Mouse (Mus musculus) CH12.LX (cell line): ENCODE results near the gene Wdfy2. TPM values are rescaled to one million over a fixed set of nuclear protein-coding genes. Genes with fewer than 3 reads are reported as not detected.

Source experiments
- DNase-seq: peaks from one replicate; pipeline ENCODE4 v3.0.0-alpha.2; 2013; ENCODE audit errors: extremely low read depth
- H3K27ac ChIP-seq: 2 replicates; pipeline ENCODE4 v1.5.1; 2012; ENCODE audit warnings: low read depth, mild to moderate bottlenecking, control low read depth, moderate library complexity; ENCODE audit not compliant: insufficient read depth
- H3K27me3 ChIP-seq: replicated peaks from 2 replicates; pipeline ENCODE3; 2012; ENCODE audit warnings: inconsistent platforms
- H3K36me3 ChIP-seq, 2 experiments: replicated peaks in 1 of 2; 2 replicates each; pipeline versions ENCODE3 to v1.6.1; 2012; ENCODE audit warnings: inconsistent platforms in 1 of 2, low read length in 1 of 2, mild to moderate bottlenecking in 1 of 2, mixed read lengths in 1 of 2, moderate library complexity in 1 of 2; ENCODE audit not compliant: control insufficient read depth in 1 of 2, insufficient read depth in 1 of 2
- H3K4me1 ChIP-seq, 2 experiments: 2 replicates each; pipeline ENCODE4 v1.6.1; 2012; ENCODE audit warnings: inconsistent platforms in 1 of 2, moderate library complexity in 1 of 2; ENCODE audit not compliant: insufficient read depth in 2 of 2, control insufficient read depth in 1 of 2
- H3K4me2 ChIP-seq: 2 replicates; pipeline ENCODE4 v1.6.1; 2012; ENCODE audit warnings: low read depth, mild to moderate bottlenecking, control low read depth; ENCODE audit not compliant: poor library complexity, insufficient read depth, severe bottlenecking
- H3K4me3 ChIP-seq, 3 experiments: fragments of 150-350 bp in 1 of 3; sonication (generic) in 1 of 3; replicated peaks in 1 of 3; 2 replicates each; pipeline versions ENCODE3 to v1.5.1; 2011 to 2012; ENCODE audit warnings: low read depth in 2 of 3, low read length in 2 of 3, mild to moderate bottlenecking in 2 of 3, moderate library complexity in 2 of 3, control low read depth in 1 of 3, improper control_type of control experiment in 1 of 3, inconsistent platforms in 1 of 3, mixed read lengths in 1 of 3; ENCODE audit not compliant: poor library complexity in 1 of 3
- H3K79me2 ChIP-seq: replicated peaks from 2 replicates; pipeline ENCODE4 v1.6.1; 2012; ENCODE audit warnings: mild to moderate bottlenecking, moderate library complexity; ENCODE audit not compliant: control insufficient read depth, poor library complexity, insufficient read depth, severe bottlenecking; ENCODE audit errors: extremely low read depth
- H3K9ac ChIP-seq: 2 replicates; pipeline ENCODE4 v1.6.1; 2012; ENCODE audit warnings: low read depth, mild to moderate bottlenecking, control low read depth, moderate library complexity; ENCODE audit not compliant: insufficient read depth
- H3K9me3 ChIP-seq: replicated peaks from 2 replicates; pipeline ENCODE3; 2012; ENCODE audit warnings: low read length, inconsistent platforms, mixed read lengths
- CHD2 ChIP-seq: IDR thresholded peaks from 2 replicates; pipeline ENCODE4 v1.6.1; 2011; ENCODE audit warnings: low read length, improper control_type of control experiment
- E2F4 ChIP-seq: IDR thresholded peaks from 2 replicates; pipeline ENCODE4 v1.6.1; 2011; ENCODE audit warnings: low read depth, low read length, improper control_type of control experiment; ENCODE audit not compliant: insufficient replicate concordance
- ELF1 ChIP-seq: IDR thresholded peaks from 2 replicates; pipeline ENCODE4 v1.6.1; 2014; ENCODE audit warnings: low read depth, mild to moderate bottlenecking, inconsistent platforms, low read length, improper control_type of control experiment
- JUN ChIP-seq: IDR thresholded peaks from 2 replicates; pipeline ENCODE4 v1.6.1; 2011; ENCODE audit warnings: low read depth, mild to moderate bottlenecking, low read length, improper control_type of control experiment, moderate library complexity; ENCODE audit not compliant: insufficient read depth
- JUND ChIP-seq: conservative IDR thresholded peaks from 2 replicates; pipeline ENCODE4 v1.6.1; 2011; ENCODE audit warnings: low read depth, low read length, improper control_type of control experiment
- KAT2A ChIP-seq: IDR thresholded peaks from 2 replicates; pipeline ENCODE4 v1.6.1; 2012; ENCODE audit warnings: low read length, improper control_type of control experiment, inconsistent platforms; ENCODE audit not compliant: insufficient replicate concordance
- MAX ChIP-seq: IDR thresholded peaks from 2 replicates; pipeline ENCODE4 v1.6.1; 2011; ENCODE audit warnings: low read length, improper control_type of control experiment
- MEF2A ChIP-seq: IDR thresholded peaks from 2 replicates; pipeline ENCODE4 v1.6.1; 2014; ENCODE audit warnings: low read depth, mild to moderate bottlenecking, inconsistent platforms, low read length, improper control_type of control experiment, borderline replicate concordance
- MYC ChIP-seq: IDR thresholded peaks from 2 replicates; pipeline ENCODE4 v1.6.1; 2011; ENCODE audit warnings: low read depth, mild to moderate bottlenecking, improper control_type of control experiment, low read length
- PAX5 ChIP-seq: IDR thresholded peaks from 2 replicates; pipeline ENCODE4 v1.6.1; 2012; ENCODE audit warnings: low read length, inconsistent platforms, mixed read lengths
- SIN3A ChIP-seq: IDR thresholded peaks from 2 replicates; pipeline ENCODE4 v1.6.1; 2012; ENCODE audit warnings: low read length, improper control_type of control experiment, inconsistent platforms
- SMC3 ChIP-seq: IDR thresholded peaks from 2 replicates; pipeline ENCODE4 v1.6.1; 2011; ENCODE audit warnings: low read depth, low read length, improper control_type of control experiment
- TCF12 ChIP-seq: IDR thresholded peaks from 2 replicates; pipeline ENCODE4 v1.6.1; 2014; ENCODE audit warnings: low read depth, mild to moderate bottlenecking, inconsistent platforms, low read length, improper control_type of control experiment
- UBTF ChIP-seq: IDR thresholded peaks from 2 replicates; pipeline ENCODE4 v1.6.1; 2012; ENCODE audit warnings: low read depth, mild to moderate bottlenecking, inconsistent platforms, low read length, improper control_type of control experiment, moderate library complexity
- USF1 ChIP-seq: IDR thresholded peaks from 2 replicates; pipeline ENCODE4 v1.6.1; 2014; ENCODE audit warnings: low read depth, mild to moderate bottlenecking, inconsistent platforms, low read length, improper control_type of control experiment
- USF2 ChIP-seq: conservative IDR thresholded peaks from 2 replicates; pipeline ENCODE4 v1.6.1; 2011; ENCODE audit warnings: low read depth, low read length, improper control_type of control experiment
- dilution Hi-C: fragments of 300-500 bp; cut with MboI; formaldehyde crosslinking; loops from 2 replicates; pipeline ENCODE4 v1.14.3; 2020; ENCODE audit warnings: low sequenced_read_pairs; ENCODE audit not compliant: extremely low pct_unique_long_range_greater_than_20kb, extremely low pct_ligation_motif_present
- in situ Hi-C: fragments of 300-500 bp; cut with MboI; formaldehyde crosslinking; loops from 3 replicates; pipeline ENCODE4 v1.14.3; 2019; ENCODE audit warnings: low sequenced_read_pairs, low pct_ligation_motif_present, low pct_unique_long_range_greater_than_20kb, mixed read lengths
- polyA plus RNA-seq: library from polyadenylated mRNA; unstranded; fragments of >175 nt; gene quantifications from 2 replicates; pipeline ENCODE4 v1.2.1, GENCODE M21; 2012; ENCODE audit warnings: low read depth; ENCODE audit not compliant: insufficient read length
- total RNA-seq, 2 experiments: library from RNA; depleted of rRNA; stranded (reverse); fragments of 300-350 nt in 1 of 2; fragments of >200 nt in 1 of 2; gene quantifications; 2 replicates each; pipeline ENCODE4 v1.2.3; 2012 to 2014

Gene Wdfy2
- total and polyA plus RNA-seq, 3 experiments = 6.3 to 6.7 (median 6.6) TPM

- Histone ChIP-seq H3K4me3 (no peak overlapping the region), H3K79me2 (no peaks in the 10 kb centered on the region), H3K4me1 (peaks cover 1 to 13% of the 10 kb centered on the region in 2 experiments), H3K4me2 (no peak overlapping the region), H3K27ac (no peak overlapping the region), H3K9ac (no peak overlapping the region), H3K9me3 (peaks cover 4% of the 10 kb centered on the region), H3K27me3 (no peaks in the 10 kb centered on the region), H3K36me3 (peaks cover 2 to 35% of the 10 kb centered on the region in 2 experiments)
- in situ Hi-C loops = no loop called here
- no peak for DNase-seq
- dilution Hi-C loops = no loop called here
- TF ChIP-seq UBTF (no peak), JUN (no peak), PAX5 (no peak), MEF2A (no peak), KAT2A (no peak), MAX (no peak), SMC3 (no peak), MYC (no peak), E2F4 (no peak), TCF12 (no peak), JUND (no peak), USF2 (no peak), SIN3A (no peak), CHD2 (no peak)
Measured at GRCm38 (mm10) chr14:62935361-62935760, 97.9 kb downstream of the Wdfy2 start.

GRCm38 (mm10) chr14:62936631-62937380 lies 99.3 kb downstream of the Wdfy2 start:
- TF ChIP-seq ELF1 = no peak
- no peak for TF ChIP-seq JUND
- no peak for TF ChIP-seq UBTF
- no peak for TF ChIP-seq USF1
- no peak overlapping the region for H3K4me3 ChIP-seq
- H3K4me2 ChIP-seq = no peak overlapping the region
- H3K27ac ChIP-seq = no peak overlapping the region
- H3K9ac ChIP-seq = no peak overlapping the region
- dilution Hi-C loops = no loop called here
- in situ Hi-C loops = no loop called here
- H3K27me3 ChIP-seq = no peaks in the 10 kb centered on the region
- peaks cover 10 to 27% of the 10 kb centered on the region in 2 experiments for H3K4me1 ChIP-seq
- no peak for DNase-seq
- peaks cover 4% of the 10 kb centered on the region for H3K9me3 ChIP-seq
- H3K79me2 ChIP-seq = no peaks in the 10 kb centered on the region
- H3K36me3 ChIP-seq = peaks cover 0 to 23% of the 10 kb centered on the region in 2 experiments
